Mouse (Mus musculus) C2C12 (cell line): ENCODE results near the gene Ap4e1.

Experiments
- CEBPB ChIP-seq: IDR thresholded peaks from one replicate; pipeline ENCODE4 v1.6.1; 2011; ENCODE audit warnings: low read depth, mild to moderate bottlenecking, control low read depth, moderate library complexity
- CTCF ChIP-seq: IDR thresholded peaks from one replicate; pipeline ENCODE4 v1.5.1; 2011; ENCODE audit not compliant: control insufficient read depth, insufficient read depth, insufficient read length
- MYOD1 ChIP-seq: IDR thresholded peaks from one replicate; pipeline ENCODE4 v1.6.1; 2011; ENCODE audit warnings: low read depth; ENCODE audit not compliant: control insufficient read depth, insufficient read length

GRCm38 (mm10) chr2:127070879-127071278 is 62.4 kb downstream of the Ap4e1 start:
- no peak for TF ChIP-seq CTCF
- no peak for TF ChIP-seq CEBPB
- no peak for TF ChIP-seq MYOD1
